Mouse (Mus musculus): ENCODE measurements at regions not wholly inside any gene's neighbourhood (a gene's known extent, or its start where the extent isn't known, plus 50 kb on each side); places are given as distances from the start of the nearest gene placed in this dataset.

- Histone ChIP-seq H3K27me3 (ENCODE audit: control insufficient read depth in 1 of 2, insufficient read depth in 2 of 2, low read length in 2 of 2) (no peaks in the 10 kb centered on the region), H3K36me3 (ENCODE audit: control insufficient read depth in 1 of 2, insufficient read depth in 2 of 2, low read length in 2 of 2) (no peaks in the 10 kb centered on the region), H3K4me3 (ENCODE audit: control insufficient read depth in 1 of 2, insufficient read depth in 1 of 2, low read depth in 2 of 2, low read length in 2 of 2) (no peak overlapping the region), H3K4me1 (ENCODE audit: control insufficient read depth in 1 of 2, insufficient read depth in 2 of 2, low read length in 2 of 2) (no peaks in the 10 kb centered on the region), H3K9ac (ENCODE audit: control insufficient read depth, low read depth, low read length, poor library complexity, severe bottlenecking) (no peak overlapping the region), H3K9me3 (replicated peaks; ENCODE audit: insufficient read depth, low read length) (no peaks in the 10 kb centered on the region), H3K79me2 (ENCODE audit: control insufficient read depth, insufficient read depth, low read length, poor library complexity) (no peaks in the 10 kb centered on the region), H3K27ac (ENCODE audit: control insufficient read depth, low read depth, low read length) (no peak overlapping the region)
- TF ChIP-seq TBP (IDR thresholded peaks at IDR 0.05; ENCODE audit: low read depth, low read length) (no peak), MEF2A (IDR thresholded peaks at IDR 0.05; ENCODE audit: extremely low read depth, insufficient replicate concordance, low read depth, low read length, poor library complexity, severe bottlenecking) (no peak), UBTF (IDR thresholded peaks at IDR 0.05; ENCODE audit: borderline replicate concordance, insufficient read depth, low read depth, low read length) (no peak), MAFK (IDR thresholded peaks at IDR 0.05; ENCODE audit: borderline replicate concordance, low read depth, low read length) (no peak), TAL1 (IDR thresholded peaks at IDR 0.05; ENCODE audit: low read length) (no peak), RAD21 (IDR thresholded peaks at IDR 0.05; ENCODE audit: low read depth, low read length) (no peak)
- no peak for DNase-seq (ENCODE audit: low read depth, low spot score)
Measured at GRCm38 (mm10) chr10:44653761-44654160, 125.5 kb upstream of the Prdm1 start.

- H3K27ac ChIP-seq (ENCODE audit: control insufficient read depth, low read depth, low read length), result no peak overlapping the region
- no peak overlapping the region for H3K4me3 ChIP-seq (ENCODE audit: control insufficient read depth in 1 of 2, insufficient read depth in 1 of 2, low read depth in 2 of 2, low read length in 2 of 2)
- TF ChIP-seq UBTF (IDR thresholded peaks at IDR 0.05; ENCODE audit: borderline replicate concordance, insufficient read depth, low read depth, low read length) (no peak), ZMIZ1 (IDR thresholded peaks at IDR 0.05; ENCODE audit: low read depth, low read length) (no peak)
- no peak overlapping the region for H3K9ac ChIP-seq (ENCODE audit: control insufficient read depth, low read depth, low read length, poor library complexity, severe bottlenecking)
- no peaks in the 10 kb centered on the region for H3K36me3 ChIP-seq (ENCODE audit: control insufficient read depth in 1 of 2, insufficient read depth in 2 of 2, low read length in 2 of 2)
- DNase-seq (ENCODE audit: low read depth, low spot score), result no peak
- H3K9me3 ChIP-seq (replicated peaks; ENCODE audit: insufficient read depth, low read length), result no peaks in the 10 kb centered on the region
- H3K27me3 ChIP-seq (ENCODE audit: control insufficient read depth in 1 of 2, insufficient read depth in 2 of 2, low read length in 2 of 2), result no peaks in the 10 kb centered on the region
- H3K4me1 ChIP-seq (ENCODE audit: control insufficient read depth in 1 of 2, insufficient read depth in 2 of 2, low read length in 2 of 2), result no peaks in the 10 kb centered on the region
- no peaks in the 10 kb centered on the region for H3K79me2 ChIP-seq (ENCODE audit: control insufficient read depth, insufficient read depth, low read length, poor library complexity)
Measured at GRCm38 (mm10) chr10:44647021-44647420, 118.7 kb upstream of the Prdm1 start.

GRCm38 (mm10) chr10:44646615-44647014 is 118.3 kb upstream of the Prdm1 start:
- Histone ChIP-seq H3K27me3 (ENCODE audit: control insufficient read depth in 1 of 2, insufficient read depth in 2 of 2, low read length in 2 of 2) (no peaks in the 10 kb centered on the region), H3K36me3 (ENCODE audit: control insufficient read depth in 1 of 2, insufficient read depth in 2 of 2, low read length in 2 of 2) (no peaks in the 10 kb centered on the region), H3K79me2 (ENCODE audit: control insufficient read depth, insufficient read depth, low read length, poor library complexity) (no peaks in the 10 kb centered on the region), H3K4me1 (ENCODE audit: control insufficient read depth in 1 of 2, insufficient read depth in 2 of 2, low read length in 2 of 2) (no peaks in the 10 kb centered on the region), H3K4me3 (ENCODE audit: control insufficient read depth in 1 of 2, insufficient read depth in 1 of 2, low read depth in 2 of 2, low read length in 2 of 2) (no peak overlapping the region), H3K9ac (ENCODE audit: control insufficient read depth, low read depth, low read length, poor library complexity, severe bottlenecking) (no peak overlapping the region), H3K27ac (ENCODE audit: control insufficient read depth, low read depth, low read length) (no peak overlapping the region), H3K9me3 (replicated peaks; ENCODE audit: insufficient read depth, low read length) (no peaks in the 10 kb centered on the region)
- no peak for DNase-seq (ENCODE audit: low read depth, low spot score)
- TF ChIP-seq USF2 (IDR thresholded peaks at IDR 0.05; ENCODE audit: borderline replicate concordance in 1 of 2, insufficient read depth in 1 of 2, low read depth in 1 of 2, low read length in 2 of 2) (no peak), TCF12 (IDR thresholded peaks at IDR 0.05; ENCODE audit: low read depth, low read length) (no peak), SMC3 (IDR thresholded peaks at IDR 0.05; ENCODE audit: low read depth, low read length) (no peak)

All from MEL (cell line).